ENCODE assay signal across 8 mouse cellular contexts in the genomic region with DNA sequence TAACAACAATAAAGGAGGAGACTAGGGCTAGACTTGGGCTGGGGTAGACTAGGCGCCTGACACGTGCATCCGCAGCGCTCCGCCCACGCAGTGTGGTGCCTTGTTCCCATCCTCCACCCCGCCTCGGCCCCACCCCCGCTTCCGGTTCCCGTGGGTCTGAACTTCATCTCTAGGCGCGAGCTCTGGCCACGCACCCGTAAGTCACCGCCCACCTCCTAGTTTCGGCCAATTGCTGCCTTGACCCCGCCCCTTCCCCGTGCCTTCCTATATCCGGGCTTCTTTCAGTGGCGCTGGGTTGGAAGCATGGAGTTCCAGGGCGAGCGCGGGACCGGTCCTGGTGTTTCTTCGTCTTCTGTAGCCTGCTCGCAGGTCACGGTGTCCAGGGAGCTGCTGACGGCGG. TPM values are rescaled to one million over a fixed set of nuclear protein-coding genes. Genes with fewer than 3 reads are reported as not detected.
DNase-seq lines count a peak whose midpoint lies in the region; ATAC-seq lines count a peak whose summit lies in the region.

A gene (plus strand): TSS at position 266 of the 400 bp plus-strand sequence.

- peak within 1 kb of the TSS; percentile 80 for H3K9ac ChIP-seq in hindbrain, embryonic 11.5 days (ENCODE audit: low read depth, low read length)

- H3K4me2 ChIP-seq in hindbrain, embryonic 11.5 days (replicated peaks; ENCODE audit: low read depth, low read length): peak within 1 kb of the TSS; percentile 57

- peaks cover 3% of the 10 kb centered on the region; the same call in 1 of the 2 replicates for H3K36me3 ChIP-seq in hindbrain, embryonic 11.5 days (ENCODE audit: control insufficient read depth, insufficient read depth, low read length)

- H3K4me1 ChIP-seq in hindbrain, embryonic 11.5 days (replicated peaks; ENCODE audit: control insufficient read depth, insufficient read depth, low read length): peaks cover 5% of the 10 kb centered on the region; the same call in 1 of the 2 replicates

- H3K27ac ChIP-seq in hindbrain, embryonic 11.5 days (ENCODE audit: low read depth, low read length): no peak within 1 kb of the TSS

- peak; percentile 99 for DNase-seq in Muller cell, postnatal 12 days (ENCODE audit: inconsistent ontology term)
- peak; percentile 98 for DNase-seq in cerebellum, adult 9-11 months
- DNase-seq in frontal cortex, adult 2 months (ENCODE audit: extremely low spot score in 1 of 2, low spot score in 1 of 2): peak; percentile 95 to 98
- peak; percentile 97 for DNase-seq in hindbrain, embryonic 11.5 days (ENCODE audit: low spot score)
- peak; percentile 92 to 96 for DNase-seq in layer of hippocampus, postnatal 10 days (ENCODE audit: low spot score in 2 of 2)
- peak; percentile 99 for DNase-seq in lung, postnatal 10 days
- peak; percentile 96 for DNase-seq in ovary, postnatal 36 days (ENCODE audit: low spot score)
- DNase-seq in thymus, postnatal 25 days: peak; percentile 95

- no peaks in the 10 kb centered on the region for H3K9me3 ChIP-seq in hindbrain, embryonic 11.5 days (ENCODE audit: control insufficient read depth, low read length)

- ATAC-seq in hindbrain, embryonic 11.5 days (ENCODE audit: low FRiP score): peak; percentile 99

- H3K27me3 ChIP-seq in hindbrain, embryonic 11.5 days (ENCODE audit: control insufficient read depth, insufficient read depth, low read length): no peaks in the 10 kb centered on the region

- peak within 1 kb of the TSS; percentile 73 for H3K4me3 ChIP-seq in hindbrain, embryonic 11.5 days (ENCODE audit: low read depth, low read length)

- under 1% methylated on average over 30 of the region's 30 CpGs for WGBS in hindbrain, embryonic 11.5 days

RNA-seq across cellular contexts. Expression of the gene that starts here (rescaled TPM):
- polyA plus RNA-seq in frontal cortex, adult 2 months (2012; rRNA removed): 1.5 and 1.7 TPM in 2 replicates
- polyA plus RNA-seq in hindbrain, embryonic 11.5 days (2014; fragmentation: Nextera tagmentation; extraction: Ambion mirVana): 1.0 and 1.3 TPM in 2 replicates
- 1 to 10 TPM; 2.7 to 3.1 TPM for total RNA-seq in layer of hippocampus, postnatal 10 days (2021)
